Mouse (Mus musculus) fat pad, adult 2 months (tissue): ENCODE results near the gene Lsm2.
"Not testable (repeated sequence)": the region's sequence is repeated elsewhere in the genome, so short reads cannot be mapped to it uniquely, and the experiment has no call there.

ENCODE experiments used
- DNase-seq: peaks from one replicate; pipeline ENCODE4 v3.0.0-alpha.2; 2011; ENCODE audit warnings: low read depth, low spot score; ENCODE audit errors: extremely low read depth

The Lsm2 gene

DNA sequence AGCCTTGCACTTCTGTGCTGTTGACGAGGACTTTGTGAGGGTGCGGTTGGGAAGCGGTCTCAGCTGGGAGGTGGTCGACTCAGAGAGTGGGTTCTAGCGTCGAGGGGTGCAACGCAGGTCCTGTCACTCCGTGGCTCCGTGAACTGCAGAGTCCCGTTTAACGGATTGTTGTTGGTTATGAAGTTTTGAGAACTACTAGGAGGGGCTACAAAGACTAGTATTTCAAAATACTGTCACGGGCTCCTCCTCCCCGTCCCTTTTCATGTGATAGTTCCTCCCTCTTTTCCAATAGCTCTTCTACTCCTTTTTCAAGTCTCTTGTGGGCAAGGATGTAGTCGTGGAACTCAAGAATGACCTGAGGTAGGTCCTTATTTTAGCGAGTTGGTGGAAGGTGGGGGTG lies 666 bp downstream of the Lsm2 start:
- no peak for DNase-seq

GRCm38 (mm10) chr17:34984218-34984617 lies 2.6 kb downstream of the Lsm2 start:
- DNase-seq, result no peak

- no peak for DNase-seq
These were observed 13.1 kb downstream of the Lsm2 start for GRCm38 (mm10) chr17:34994751-34995150.

GRCm38 (mm10) chr17:34995192-34995591 lies 13.5 kb downstream of the Lsm2 start:
- DNase-seq, result not testable (repeated sequence)

GRCm38 (mm10) chr17:34995927-34996326 lies 14.3 kb downstream of the Lsm2 start:
- DNase-seq, result not testable (repeated sequence)

DNA sequence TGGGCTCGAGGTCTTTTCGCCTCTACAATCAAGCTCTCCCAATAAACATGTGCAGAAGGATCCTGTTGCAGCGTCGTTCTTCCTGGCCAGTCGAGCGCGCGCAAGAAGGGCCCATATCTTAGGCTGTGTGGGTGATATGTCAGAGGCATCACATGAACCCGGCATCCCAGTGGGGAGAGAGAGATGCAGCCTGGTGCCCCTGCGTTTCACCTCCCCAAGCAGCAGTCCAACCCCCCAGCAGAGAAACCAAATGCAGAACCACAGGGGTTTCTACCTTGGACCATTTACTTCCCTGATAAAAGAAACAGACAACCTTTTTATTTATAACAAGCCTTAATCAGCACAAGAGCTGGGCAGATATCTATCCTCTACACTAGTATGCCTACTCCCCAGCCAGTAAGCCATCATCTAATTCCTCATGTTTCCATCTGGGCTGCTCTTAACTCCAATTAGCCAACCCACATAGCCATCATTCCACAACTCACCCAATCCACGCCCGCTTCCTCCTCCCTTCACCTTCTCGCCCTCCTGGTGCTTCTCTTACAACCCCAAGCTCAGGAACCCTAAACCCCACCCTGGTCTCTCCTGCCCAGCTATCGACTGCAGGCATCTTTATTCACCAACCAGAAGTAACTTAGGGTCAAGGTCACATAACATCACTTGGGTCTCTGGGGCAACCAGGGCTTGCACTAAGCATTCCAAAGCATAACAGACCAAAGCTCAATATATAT lies 14.9 kb downstream of the Lsm2 start:
- no peak for DNase-seq

- no peak for DNase-seq
These were observed 15.5 kb downstream of the Lsm2 start for GRCm38 (mm10) chr17:34997142-34997483.

GRCm38 (mm10) chr17:34998526-34999430 lies 17.1 kb downstream of the Lsm2 start:
- DNase-seq, result no peak

GRCm38 (mm10) chr17:34999871-35000716 lies 18.4 kb downstream of the Lsm2 start:
- not testable (repeated sequence) for DNase-seq

DNA sequence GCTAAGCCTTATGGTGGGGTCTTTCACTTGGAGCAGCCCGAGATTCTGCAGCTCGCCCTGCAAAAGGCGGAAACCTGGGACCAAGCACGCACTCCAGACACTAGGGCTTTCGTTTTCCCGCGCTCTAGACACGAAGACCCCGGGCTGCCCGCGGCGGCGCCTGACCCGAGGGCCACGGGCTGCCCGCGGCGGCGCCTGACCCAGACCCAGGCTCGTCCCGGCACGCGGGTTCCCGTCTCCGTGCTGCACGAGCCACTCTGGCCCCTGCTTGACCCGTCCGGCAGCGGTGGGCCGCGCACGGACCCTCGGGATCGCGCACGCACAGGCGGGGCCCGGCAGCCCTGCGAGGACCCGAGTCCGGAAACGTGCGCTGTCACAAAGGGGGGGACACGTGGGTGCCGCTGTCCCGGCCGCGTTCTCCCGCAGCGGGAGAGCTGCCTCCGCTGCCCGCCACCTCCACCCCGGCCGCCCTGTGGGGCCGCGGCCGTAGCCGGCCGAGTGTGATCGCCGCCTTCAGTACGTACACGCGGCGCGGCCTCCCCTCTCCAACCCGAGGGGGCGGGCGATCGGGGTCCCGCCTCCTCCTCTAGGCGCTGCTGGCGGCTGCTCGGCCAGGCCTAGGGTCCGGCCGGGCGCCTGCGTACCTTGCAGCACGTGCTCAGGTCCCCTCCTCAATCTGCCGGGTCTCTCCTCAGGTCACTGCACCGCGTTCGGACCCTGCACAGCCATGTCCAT lies 19.2 kb downstream of the Lsm2 start, which contains the start of gene Vars:
Gene Vars, plus strand, starts transcription at position 271 of the 735 bp plus-strand sequence.
- no peak for DNase-seq

GRCm38 (mm10) chr17:35001452-35002152 lies 19.9 kb downstream of the Lsm2 start:
- DNase-seq, result no peak

DNA sequence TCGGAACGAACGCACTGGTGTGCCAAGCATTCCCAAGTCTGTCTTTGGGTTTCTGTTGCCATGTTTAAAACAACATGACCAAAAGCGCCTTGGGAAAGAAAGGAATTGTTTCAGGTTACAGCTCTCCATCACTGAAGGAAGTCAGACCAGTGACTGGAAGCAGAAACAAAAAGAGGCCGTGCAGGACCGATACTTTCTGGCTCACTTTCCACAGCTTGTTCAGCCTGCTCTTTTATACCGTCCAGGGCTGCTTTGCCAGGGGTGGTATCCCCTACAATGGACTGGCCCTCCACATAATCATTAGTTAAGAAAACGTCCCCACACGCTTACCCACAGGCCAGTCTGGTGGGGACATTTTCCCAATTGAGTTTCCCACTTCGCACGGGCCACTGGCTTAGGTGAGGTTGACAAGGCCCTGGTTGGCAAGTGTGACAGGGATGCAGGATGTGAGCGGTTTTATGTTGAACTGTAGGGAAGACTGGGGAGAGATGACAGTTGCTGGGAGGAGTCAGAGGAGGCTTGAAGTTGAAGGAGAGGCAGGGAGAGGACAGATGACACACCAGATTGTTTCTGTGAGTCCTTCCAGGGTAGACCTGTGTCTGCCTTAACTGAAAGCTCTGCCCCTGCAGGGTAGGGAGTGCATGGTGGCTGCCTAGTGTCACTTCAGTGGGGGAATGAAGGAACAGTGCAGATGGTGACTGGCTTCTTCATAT lies 20.6 kb downstream of the Lsm2 start:
- DNase-seq, result no peak

DNA sequence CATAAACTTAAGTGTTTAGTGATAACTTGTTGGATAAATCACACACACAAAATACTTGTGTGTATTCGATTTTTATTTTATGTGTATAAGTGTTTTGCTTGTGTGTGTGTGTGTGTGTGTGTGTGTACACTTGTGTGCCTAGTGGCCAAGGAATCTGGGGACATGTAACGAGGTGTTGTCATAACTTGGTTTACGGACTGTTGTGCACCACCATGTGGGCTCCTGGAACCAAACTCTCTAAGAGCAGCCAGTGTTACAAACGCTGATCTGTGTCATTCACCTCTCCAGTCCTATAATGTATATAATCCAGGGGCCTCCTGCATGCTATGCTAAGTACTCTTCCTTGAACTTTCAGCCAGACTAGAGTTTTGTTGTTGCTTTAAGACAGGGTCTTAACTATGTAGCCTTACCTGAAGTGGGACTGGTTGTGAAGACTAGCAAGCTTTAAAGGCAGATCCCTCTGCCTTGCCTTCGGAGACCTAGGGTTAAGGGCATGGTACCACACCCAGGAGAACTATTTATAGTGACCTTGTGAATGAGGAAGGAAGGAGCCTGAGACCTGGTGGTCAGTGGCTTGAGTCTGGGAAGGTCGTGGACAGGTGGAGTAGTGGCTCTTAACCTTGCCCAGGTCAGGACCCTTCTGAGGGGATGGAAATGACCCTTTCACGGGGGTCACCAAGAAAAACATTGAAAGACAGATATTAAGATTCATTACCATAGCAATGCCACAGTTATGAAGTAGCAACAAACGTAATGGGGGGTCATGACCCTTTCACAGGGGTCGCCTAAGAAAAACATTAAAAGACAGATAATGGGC lies 21.6 kb downstream of the Lsm2 start:
- no peak for DNase-seq

GRCm38 (mm10) chr17:35004075-35004717 lies 22.5 kb downstream of the Lsm2 start:
- DNase-seq, result no peak

DNA sequence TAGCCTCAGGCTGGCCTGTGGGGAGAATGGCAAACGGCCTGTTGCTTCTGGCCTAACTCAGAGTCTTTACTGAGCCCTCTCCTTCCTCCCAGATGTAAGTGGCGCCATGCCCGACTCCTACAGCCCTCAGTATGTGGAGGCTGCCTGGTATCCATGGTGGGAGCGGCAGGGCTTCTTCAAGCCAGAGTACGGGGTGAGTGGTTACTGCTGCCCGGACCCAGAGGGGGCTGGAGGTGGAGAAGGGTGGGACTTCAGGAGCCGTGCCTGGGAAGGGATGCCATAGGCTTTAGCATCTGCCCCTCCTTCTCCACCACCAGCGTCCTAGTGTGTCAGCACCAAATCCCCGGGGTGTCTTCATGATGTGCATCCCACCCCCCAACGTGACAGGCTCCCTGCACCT lies 23.5 kb downstream of the Lsm2 start:
- no peak for DNase-seq

- DNase-seq, result not testable (repeated sequence)
These were observed 24.2 kb downstream of the Lsm2 start for GRCm38 (mm10) chr17:35005902-35006301.

DNA sequence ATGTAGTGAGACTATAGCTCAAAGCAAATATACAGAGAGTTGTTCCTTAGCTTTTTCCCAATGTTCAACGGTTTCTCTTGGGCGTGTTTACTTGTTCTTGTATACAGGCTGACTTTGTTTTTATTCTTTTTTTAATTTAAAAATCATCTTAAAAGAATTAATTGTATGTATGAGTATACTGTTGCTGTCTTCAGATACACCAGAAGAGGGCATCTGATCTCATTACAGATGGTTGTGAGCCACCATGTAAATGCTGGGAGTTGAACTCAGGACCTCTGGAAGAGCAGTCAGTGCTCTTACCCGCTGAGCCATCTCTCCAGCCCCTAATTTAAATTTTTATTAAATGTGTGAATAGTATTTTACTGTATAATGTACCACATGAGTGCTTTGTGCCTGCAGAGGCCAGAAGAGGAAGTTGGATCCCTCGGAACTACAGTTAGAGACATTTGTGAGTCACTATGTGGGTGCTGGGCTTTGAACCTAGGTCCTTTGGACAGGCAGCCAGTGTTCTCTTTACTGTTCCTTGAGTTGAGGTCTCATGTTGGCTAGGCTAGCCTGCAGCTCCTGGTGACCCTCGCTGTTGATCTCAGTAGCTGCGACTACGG lies 25.8 kb downstream of the Lsm2 start:
- no peak for DNase-seq

- DNase-seq, result no peak
These were observed 27.9 kb downstream of the Lsm2 start for GRCm38 (mm10) chr17:35009586-35009985.
